Mouse (Mus musculus): Measurements from ENCODE around the gene Txndc12.

Txndc12 gene

GRCm38 (mm10) chr4:108847715-108848504 lies 13.5 kb downstream of the Txndc12 start, which contains the start of gene Kti12:
Gene Kti12, plus strand, starts transcription at chr4:108847785.
- peak; percentile 86 for DNase-seq

GRCm38 (mm10) chr4:108848505-108848848 lies 14.1 kb downstream of the Txndc12 start, which contains the start of gene A730015C16Rik:
Gene A730015C16Rik, minus strand, starts transcription at chr4:108848619.
- DNase-seq, result peak; percentile 13

GRCm38 (mm10) chr4:108866806-108867205 lies 32.4 kb downstream of the Txndc12 start:
- DNase-seq, result no peak

GRCm38 (mm10) chr4:108869730-108870374 lies 35.5 kb downstream of the Txndc12 start:
- DNase-seq, result peak; percentile 89

- DNase-seq, result no peak
Observed at GRCm38 (mm10) chr4:108873746-108874145, 39.3 kb downstream of the Txndc12 start.

- no peak for DNase-seq
Observed at GRCm38 (mm10) chr4:108877901-108878300, 43.5 kb downstream of the Txndc12 start.

- DNase-seq, result peak; percentile 46
Observed at GRCm38 (mm10) chr4:108878963-108879822, 44.8 kb downstream of the Txndc12 start, which contains the start of gene Rab3b. Gene Rab3b, plus strand, starts transcription at chr4:108879063.

GRCm38 (mm10) chr4:108883815-108884214 lies 49.4 kb downstream of the Txndc12 start:
- DNase-seq, result no peak

GRCm38 (mm10) chr4:108887456-108887855 lies 53.1 kb downstream of the Txndc12 start:
- no peak for DNase-seq

- peak; percentile 49 for DNase-seq
Observed at GRCm38 (mm10) chr4:108890876-108891275, 56.5 kb downstream of the Txndc12 start.

GRCm38 (mm10) chr4:108900421-108900820 lies 66.0 kb downstream of the Txndc12 start:
- no peak for DNase-seq

GRCm38 (mm10) chr4:108902886-108903285 lies 68.5 kb downstream of the Txndc12 start:
- DNase-seq, result no peak

GRCm38 (mm10) chr4:108903346-108903745 lies 68.9 kb downstream of the Txndc12 start:
- no peak for DNase-seq

- DNase-seq, result no peak
Observed at GRCm38 (mm10) chr4:108904076-108904475, 69.7 kb downstream of the Txndc12 start.

- DNase-seq, result no peak
Observed at GRCm38 (mm10) chr4:108904790-108905189, 70.4 kb downstream of the Txndc12 start.

GRCm38 (mm10) chr4:108905859-108906258 lies 71.5 kb downstream of the Txndc12 start:
- peak; percentile 61 for DNase-seq

- DNase-seq, result no peak
Observed at GRCm38 (mm10) chr4:108907475-108907874, 73.1 kb downstream of the Txndc12 start.

GRCm38 (mm10) chr4:108909872-108910425 lies 75.5 kb downstream of the Txndc12 start:
- no peak for DNase-seq
